Mouse (Mus musculus): ENCODE data around the gene Tmem273. TPM values are rescaled to one million over a fixed set of nuclear protein-coding genes. Genes with fewer than 3 reads are reported as not detected.

The Tmem273 gene
- polyA plus RNA-seq, 1 experiment from 2014 or later: 2.4 TPM

GRCm38 (mm10) chr14:32800048-32800447 lies 14.3 kb downstream of the Tmem273 start:
- H3K36me3 ChIP-seq (ENCODE audit: insufficient read depth, low read length): no peaks in the 10 kb centered on the region

GRCm38 (mm10) chr14:32801016-32801661 lies 15.4 kb downstream of the Tmem273 start:
- no peaks in the 10 kb centered on the region for H3K27me3 ChIP-seq (replicated peaks; ENCODE audit: insufficient read depth, low read length)
- TF ChIP-seq EP300 (IDR thresholded peaks at IDR 0.05): no peak
- peak; percentile 59 for TF ChIP-seq CTCF (IDR thresholded peaks at IDR 0.05)
- no peak overlapping the region for H3K4me3 ChIP-seq (ENCODE audit: low read depth, low read length)
- H3K36me3 ChIP-seq (ENCODE audit: insufficient read depth, low read length): no peaks in the 10 kb centered on the region
- no peak overlapping the region for H3K9ac ChIP-seq (replicated peaks; ENCODE audit: low read depth)
- ATAC-seq (no peak), DNase-seq (ENCODE audit: low spot score) (peak; percentile 34)
- H3K9me3 ChIP-seq (ENCODE audit: low read length): no peaks in the 10 kb centered on the region
- WGBS: 60% methylated on average over 11 of the region's 11 CpGs
- no peaks in the 10 kb centered on the region; the same call in 1 of the 2 replicates for H3K4me1 ChIP-seq (ENCODE audit: insufficient read depth, low read depth, low read length)
- no peak overlapping the region for H3K4me2 ChIP-seq (replicated peaks; ENCODE audit: low read depth, low read length)
- no peak overlapping the region for H3K27ac ChIP-seq (ENCODE audit: low read length)

More at GRCm38 (mm10) chr14:32800048-32800447, 14.3 kb downstream of the Tmem273 start:
- Histone ChIP-seq H3K4me3 (ENCODE audit: low read depth, low read length) (no peak overlapping the region), H3K9me3 (ENCODE audit: low read length) (no peaks in the 10 kb centered on the region), H3K27me3 (replicated peaks; ENCODE audit: insufficient read depth, low read length) (no peaks in the 10 kb centered on the region), H3K27ac (ENCODE audit: low read length) (no peak overlapping the region), H3K9ac (replicated peaks; ENCODE audit: low read depth) (no peak overlapping the region), H3K4me2 (replicated peaks; ENCODE audit: low read depth, low read length) (no peak overlapping the region), H3K4me1 (ENCODE audit: insufficient read depth, low read depth, low read length) (no peaks in the 10 kb centered on the region; the same call in 1 of the 2 replicates)
- DNase-seq (ENCODE audit: low spot score) (no peak), ATAC-seq (peak; percentile 43; the same call in 1 of the 2 replicates)
- WGBS: 82% methylated on average over 7 of the region's 7 CpGs
- TF ChIP-seq CTCF (IDR thresholded peaks at IDR 0.05): no peak
- no peak for TF ChIP-seq EP300 (IDR thresholded peaks at IDR 0.05)

- Histone ChIP-seq H3K36me3 (ENCODE audit: insufficient read depth, low read length) (no peaks in the 10 kb centered on the region), H3K27me3 (replicated peaks; ENCODE audit: insufficient read depth, low read length) (no peaks in the 10 kb centered on the region), H3K9me3 (ENCODE audit: low read length) (no peaks in the 10 kb centered on the region), H3K4me2 (replicated peaks; ENCODE audit: low read depth, low read length) (no peak overlapping the region), H3K27ac (ENCODE audit: low read length) (no peak overlapping the region), H3K4me3 (ENCODE audit: low read depth, low read length) (no peak overlapping the region), H3K4me1 (ENCODE audit: insufficient read depth, low read depth, low read length) (no peaks in the 10 kb centered on the region; the same call in 1 of the 2 replicates), H3K9ac (replicated peaks; ENCODE audit: low read depth) (no peak overlapping the region)
- ATAC-seq (no peak), DNase-seq (ENCODE audit: low spot score) (no peak)
- no peak for TF ChIP-seq CTCF (IDR thresholded peaks at IDR 0.05)
- TF ChIP-seq EP300 (IDR thresholded peaks at IDR 0.05): no peak
These were observed 15.9 kb downstream of the Tmem273 start for GRCm38 (mm10) chr14:32801662-32802024.

- no peak overlapping the region for H3K27ac ChIP-seq (ENCODE audit: low read length)
- no peak for DNase-seq (ENCODE audit: low spot score)
- H3K9ac ChIP-seq (replicated peaks; ENCODE audit: low read depth): no peak overlapping the region
- H3K27me3 ChIP-seq (replicated peaks; ENCODE audit: insufficient read depth, low read length): no peaks in the 10 kb centered on the region
- no peak for ATAC-seq
- H3K4me1 ChIP-seq (ENCODE audit: insufficient read depth, low read depth, low read length): no peaks in the 10 kb centered on the region
- no peaks in the 10 kb centered on the region for H3K9me3 ChIP-seq (ENCODE audit: low read length)
- no peaks in the 10 kb centered on the region for H3K36me3 ChIP-seq (ENCODE audit: insufficient read depth, low read length)
- H3K4me3 ChIP-seq (ENCODE audit: low read depth, low read length): no peak overlapping the region
- no peak for TF ChIP-seq CTCF (IDR thresholded peaks at IDR 0.05)
- TF ChIP-seq EP300 (IDR thresholded peaks at IDR 0.05): no peak
- no peak overlapping the region for H3K4me2 ChIP-seq (replicated peaks; ENCODE audit: low read depth, low read length)
These were observed 24.3 kb downstream of the Tmem273 start for GRCm38 (mm10) chr14:32810111-32810510.

- Histone ChIP-seq H3K27me3 (replicated peaks; ENCODE audit: insufficient read depth, low read length) (no peaks in the 10 kb centered on the region), H3K4me2 (replicated peaks; ENCODE audit: low read depth, low read length) (no peak overlapping the region), H3K9ac (replicated peaks; ENCODE audit: low read depth) (no peak overlapping the region), H3K4me1 (ENCODE audit: insufficient read depth, low read depth, low read length) (no peaks in the 10 kb centered on the region), H3K4me3 (ENCODE audit: low read depth, low read length) (no peak overlapping the region), H3K36me3 (ENCODE audit: insufficient read depth, low read length) (no peaks in the 10 kb centered on the region), H3K27ac (ENCODE audit: low read length) (no peak overlapping the region), H3K9me3 (ENCODE audit: low read length) (no peaks in the 10 kb centered on the region)
- ATAC-seq (no peak), DNase-seq (ENCODE audit: low spot score) (no peak)
- TF ChIP-seq EP300 (IDR thresholded peaks at IDR 0.05) (no peak), CTCF (IDR thresholded peaks at IDR 0.05) (no peak)
- 71% methylated on average over 6 of the region's 6 CpGs for WGBS
These were observed 26.7 kb downstream of the Tmem273 start for GRCm38 (mm10) chr14:32812429-32812828.

GRCm38 (mm10) chr14:32814961-32815360 lies 29.2 kb downstream of the Tmem273 start:
- no peak for DNase-seq (ENCODE audit: low spot score)
- WGBS: 48% methylated on average over 4 of the region's 4 CpGs
- H3K9ac ChIP-seq (replicated peaks; ENCODE audit: low read depth): no peak overlapping the region
- ATAC-seq: no peak
- no peaks in the 10 kb centered on the region for H3K36me3 ChIP-seq (ENCODE audit: insufficient read depth, low read length)
- no peak overlapping the region for H3K4me2 ChIP-seq (replicated peaks; ENCODE audit: low read depth, low read length)
- H3K4me3 ChIP-seq (ENCODE audit: low read depth, low read length): no peak overlapping the region
- no peak overlapping the region for H3K27ac ChIP-seq (ENCODE audit: low read length)
- TF ChIP-seq CTCF (IDR thresholded peaks at IDR 0.05) (no peak), EP300 (IDR thresholded peaks at IDR 0.05) (no peak)
- H3K27me3 ChIP-seq (replicated peaks; ENCODE audit: insufficient read depth, low read length): no peaks in the 10 kb centered on the region
- no peaks in the 10 kb centered on the region for H3K4me1 ChIP-seq (ENCODE audit: insufficient read depth, low read depth, low read length)
- no peaks in the 10 kb centered on the region for H3K9me3 ChIP-seq (ENCODE audit: low read length)
